In genomic region chr11:115409556-115409955, GRCm38 (mm10) we compare ENCODE assay signal across 10 mouse cellular contexts. TPM values are rescaled to one million over a fixed set of nuclear protein-coding genes. Genes with fewer than 3 reads are reported as not detected.
DNase-seq lines count a peak whose midpoint lies in the region; ATAC-seq and TF ChIP-seq lines count a peak whose summit lies in the region.
"Had no signal": no experiment of that assay in that cellular context is flagged by ENCODE, and none has a peak within 500 bp of the region (broad histone marks: within the 10 kb centered on the region; RNA-seq: fewer than 3 reads in every experiment).

No protein-coding gene starts in this region.

- no peak for TF ChIP-seq POLR2A in spleen, adult 2 months (IDR thresholded peaks at IDR 0.05; ENCODE audit: low read depth, low read length)

- H3K9me3 ChIP-seq in forebrain, embryonic 11.5 days (ENCODE audit: control insufficient read depth, low read length) = no peaks in the 10 kb centered on the region
- no peaks in the 10 kb centered on the region for H3K9me3 ChIP-seq in hindbrain, postnatal 0 days (ENCODE audit: low read length)

- peak overlapping the region; percentile 58 for H3K9ac ChIP-seq in forebrain, embryonic 11.5 days (ENCODE audit: low read length)
- H3K9ac ChIP-seq in hindbrain, postnatal 0 days (replicated peaks; ENCODE audit: low read length) = no peak overlapping the region

- intact Hi-C loops in left cerebral cortex, postnatal 25 days (cut with DNase I) = no loop called here

- no peak for DNase-seq in spleen, adult 2 months (ENCODE audit: low read depth in 1 of 2, low spot score in 2 of 2)
- no peak for DNase-seq in spleen, adult 12 weeks (ENCODE audit: low spot score)
- peak; percentile 78 for DNase-seq in forebrain, embryonic 11.5 days (ENCODE audit: low spot score)
- DNase-seq in hindbrain, postnatal 0 days (ENCODE audit: low spot score) = peak; percentile 12
- no peak for DNase-seq in urinary bladder, postnatal 4 days (ENCODE audit: low spot score in 2 of 2)
- no peak for DNase-seq in left cerebral cortex, postnatal 25 days (ENCODE audit: low spot score in 2 of 2)
- DNase-seq in kidney, postnatal 10 days = no peak
- DNase-seq: cerebellum, postnatal 36 days had no signal

- H3K27ac ChIP-seq in spleen, adult 2 months (ENCODE audit: insufficient read depth, low read length) = 0 out of 2 replicates have a peak overlapping the region, but pooled peaks have one; percentile 85
- H3K27ac ChIP-seq in forebrain, embryonic 11.5 days (ENCODE audit: low read depth, low read length) = peak overlapping the region; percentile 96
- peak overlapping the region; percentile 56; the same call in 1 of the 2 replicates for H3K27ac ChIP-seq in hindbrain, postnatal 0 days
- H3K27ac ChIP-seq: kidney, postnatal 0 days had no signal

- peaks cover 2% of the 10 kb centered on the region; the same call in 1 of the 2 replicates for H3K4me1 ChIP-seq in spleen, adult 2 months (ENCODE audit: control insufficient read depth, insufficient read depth, insufficient read length)
- H3K4me1 ChIP-seq in forebrain, embryonic 11.5 days (replicated peaks; ENCODE audit: control insufficient read depth, insufficient read depth, low read length) = peaks cover 39% of the 10 kb centered on the region
- peaks cover 12% of the 10 kb centered on the region; the same call in 1 of the 2 replicates for H3K4me1 ChIP-seq in hindbrain, postnatal 0 days (ENCODE audit: insufficient read depth, low read length)

- 91% methylated on average over 7 of the region's 7 CpGs for WGBS in spleen, adult 2 months
- WGBS in forebrain, embryonic 11.5 days = 10% methylated on average over 7 of the region's 7 CpGs
- 22% methylated on average over 7 of the region's 7 CpGs for WGBS in hindbrain, postnatal 0 days

- peaks cover 5% of the 10 kb centered on the region for H3K36me3 ChIP-seq in spleen, adult 2 months (ENCODE audit: control insufficient read depth, insufficient read depth, low read length)
- H3K36me3 ChIP-seq in forebrain, embryonic 11.5 days (ENCODE audit: control insufficient read depth, insufficient read depth, low read length) = no peaks in the 10 kb centered on the region; the same call in 1 of the 2 replicates
- peaks cover 22% of the 10 kb centered on the region for H3K36me3 ChIP-seq in hindbrain, postnatal 0 days (ENCODE audit: insufficient read depth, low read length)

- ATAC-seq in forebrain, embryonic 11.5 days (replicated peaks; ENCODE audit: low FRiP score) = peak; percentile 60
- ATAC-seq in hindbrain, postnatal 0 days = no peak

- no peaks in the 10 kb centered on the region for H3K27me3 ChIP-seq in spleen, adult 2 months (ENCODE audit: control insufficient read depth, insufficient read depth, low read length)
- no peaks in the 10 kb centered on the region for H3K27me3 ChIP-seq in forebrain, embryonic 11.5 days (ENCODE audit: control insufficient read depth, insufficient read depth, low read length)
- H3K27me3 ChIP-seq in hindbrain, postnatal 0 days (ENCODE audit: insufficient read depth, low read length) = no peaks in the 10 kb centered on the region

- H3K4me3 ChIP-seq in spleen, adult 2 months (ENCODE audit: extremely low read depth, insufficient read depth, insufficient read length) = no peak overlapping the region
- H3K4me3 ChIP-seq in forebrain, embryonic 11.5 days (ENCODE audit: low read depth, low read length) = no peak overlapping the region; the same call in 1 of the 2 replicates
- no peak overlapping the region for H3K4me3 ChIP-seq in hindbrain, postnatal 0 days (ENCODE audit: low read length)

- TF ChIP-seq CTCF in spleen, adult 2 months (IDR thresholded peaks at IDR 0.05; ENCODE audit: extremely low read depth, insufficient read depth, insufficient read length, insufficient replicate concordance) = no peak
- no peak for TF ChIP-seq CTCF in hindbrain, postnatal 0 days (IDR thresholded peaks at IDR 0.05; ENCODE audit: low read depth)

- peak overlapping the region; percentile 40; the same call in 1 of the 2 replicates for H3K4me2 ChIP-seq in forebrain, embryonic 11.5 days (ENCODE audit: low read depth, low read length, severe bottlenecking)
- H3K4me2 ChIP-seq in hindbrain, postnatal 0 days (ENCODE audit: low read depth, low read length) = no peak overlapping the region

RNA-seq across cellular contexts. Expression of gene Mrpl58, which starts 6.0 kb away (rescaled TPM):
- 42.8 and 48.3 TPM in 2 replicates for polyA plus RNA-seq in spleen, adult 2 months (2012; rRNA removed)
- 253 and 265 TPM in 2 replicates for polyA plus RNA-seq in forebrain, embryonic 11.5 days (2014; fragmentation: Nextera tagmentation; extraction: Ambion mirVana)
- 138 and 204 TPM in 2 replicates for total RNA-seq in hindbrain, postnatal 0 days (2014; rRNA removed)
- polyA plus RNA-seq in hindbrain, postnatal 0 days (2015; fragmentation: Nextera tagmentation; extraction: Ambion mirVana) = 205 and 210 TPM in 2 replicates
- 100 to 1,000 TPM; 107 to 109 TPM for total RNA-seq in left cerebral cortex, postnatal 25 days (2021)

RNA-seq across cellular contexts. Expression of gene Atp5h, which starts 10.2 kb away (rescaled TPM):
- polyA plus RNA-seq in spleen, adult 2 months (2012; rRNA removed) = 34.5 and 40.4 TPM in 2 replicates
- 814 TPM in 2 replicates for polyA plus RNA-seq in forebrain, embryonic 11.5 days (2014; fragmentation: Nextera tagmentation; extraction: Ambion mirVana)
- 203 and 240 TPM in 2 replicates for total RNA-seq in hindbrain, postnatal 0 days (2014; rRNA removed)
- 1,097 and 1,122 TPM in 2 replicates for polyA plus RNA-seq in hindbrain, postnatal 0 days (2015; fragmentation: Nextera tagmentation; extraction: Ambion mirVana)
- total RNA-seq in left cerebral cortex, postnatal 25 days (2021) = 100 to 1,000 TPM; 447 to 455 TPM

RNA-seq across cellular contexts. Expression of gene Kctd2, which starts 10.4 kb away (rescaled TPM):
- polyA plus RNA-seq in spleen, adult 2 months (2012; rRNA removed) = 21.8 and 24.5 TPM in 2 replicates
- 24.5 and 27.1 TPM in 2 replicates for polyA plus RNA-seq in forebrain, embryonic 11.5 days (2014; fragmentation: Nextera tagmentation; extraction: Ambion mirVana)
- 19.0 and 21.0 TPM in 2 replicates for total RNA-seq in hindbrain, postnatal 0 days (2014; rRNA removed)
- polyA plus RNA-seq in hindbrain, postnatal 0 days (2015; fragmentation: Nextera tagmentation; extraction: Ambion mirVana) = 22.1 and 24.5 TPM in 2 replicates
- total RNA-seq in left cerebral cortex, postnatal 25 days (2021) = 10 to 100 TPM; 70.9 to 72.5 TPM

RNA-seq across cellular contexts. Expression of gene Cdr2l, which starts 27.8 kb away (rescaled TPM):
- polyA plus RNA-seq in spleen, adult 2 months (2012; rRNA removed) = 7.0 and 8.4 TPM in 2 replicates
- polyA plus RNA-seq in forebrain, embryonic 11.5 days (2014; fragmentation: Nextera tagmentation; extraction: Ambion mirVana) = 29.0 and 29.7 TPM in 2 replicates
- 70.8 and 72.3 TPM in 2 replicates for total RNA-seq in hindbrain, postnatal 0 days (2014; rRNA removed)
- polyA plus RNA-seq in hindbrain, postnatal 0 days (2015; fragmentation: Nextera tagmentation; extraction: Ambion mirVana) = 17.7 and 18.8 TPM in 2 replicates
- total RNA-seq in left cerebral cortex, postnatal 25 days (2021) = 10 to 100 TPM; 19.8 to 20.9 TPM

RNA-seq across cellular contexts. Expression of gene Trim80, which starts 30.8 kb away (rescaled TPM):
- not detected in 2 replicates for polyA plus RNA-seq in spleen, adult 2 months (2012; rRNA removed)
- polyA plus RNA-seq in forebrain, embryonic 11.5 days (2014; fragmentation: Nextera tagmentation; extraction: Ambion mirVana) = 0.16 and 0.23 TPM in 2 replicates
- total RNA-seq in hindbrain, postnatal 0 days (2014; rRNA removed) = not detected in 2 replicates
- 0.11 TPM in 1 of 2 replicates, not detected in the other for polyA plus RNA-seq in hindbrain, postnatal 0 days (2015; fragmentation: Nextera tagmentation; extraction: Ambion mirVana)
- total RNA-seq in left cerebral cortex, postnatal 25 days (2021) = not detected
- polyA plus RNA-seq: neural tube, embryonic 14.5 days had no signal

Comparison
In these comparisons a context has a peak if more than half of its experiments do, and no peak if none do; other contexts are left out.
1. DNase-seq: peak in forebrain, embryonic 11.5 days (single experiment) and hindbrain, postnatal 0 days (single experiment); none in spleen, adult 2 months (0 of 2), spleen, adult 12 weeks (single experiment), urinary bladder, postnatal 4 days (0 of 2), left cerebral cortex, postnatal 25 days (0 of 2) and kidney, postnatal 10 days (single experiment).
2. RNA of gene Atp5h, which starts 10.2 kb away (polyA plus RNA-seq): 1,097 to 1,122 TPM in hindbrain, postnatal 0 days and 814 TPM in forebrain, embryonic 11.5 days; 34.5 to 40.4 TPM in spleen, adult 2 months; every median in the first group is over 10 times any median in the second.
3. Peak in every context shown above with its lines, with median percentiles within 50 percentile points of each other: H3K27ac ChIP-seq.